Mouse (Mus musculus) embryonic facial prominence, embryonic 10.5 days (tissue): ENCODE data around the gene Phactr1. TPM values are rescaled to one million over a fixed set of nuclear protein-coding genes. Genes with fewer than 3 reads are reported as not detected.

Experiments
- DNase-seq: peaks from one replicate; pipeline ENCODE4 v3.0.0-alpha.2; 2017; ENCODE audit warnings: low spot score
- H3K27ac ChIP-seq: fragments of 300-500 bp; sonication (generic); replicated peaks from 2 replicates; pipeline ENCODE4 v1.5.1; 2016; ENCODE audit warnings: mild to moderate bottlenecking
- H3K27me3 ChIP-seq: fragments of 300-500 bp; sonication (generic); replicated peaks from 2 replicates; pipeline ENCODE4 v1.6.1; 2016; ENCODE audit warnings: low read depth, mild to moderate bottlenecking; ENCODE audit not compliant: poor library complexity, severe bottlenecking
- H3K36me3 ChIP-seq: fragments of 300-500 bp; sonication (generic); replicated peaks from 2 replicates; pipeline ENCODE4 v1.6.1; 2016; ENCODE audit warnings: mild to moderate bottlenecking, moderate library complexity
- H3K4me1 ChIP-seq: fragments of 300-500 bp; sonication (generic); 2 replicates; pipeline ENCODE4 v1.6.1; 2016
- H3K4me3 ChIP-seq: fragments of 300-500 bp; sonication (generic); 2 replicates; pipeline ENCODE4 v1.5.1; 2016; ENCODE audit warnings: mild to moderate bottlenecking, moderate library complexity
- H3K9me3 ChIP-seq: fragments of 300-500 bp; sonication (generic); 2 replicates; pipeline ENCODE4 v1.6.1; 2016; ENCODE audit warnings: mild to moderate bottlenecking
- WGBS: fragments of 180-500 bp; shearing (Covaris S2); methylation state at CpG from one replicate; pipeline ENCODE4 v1.1.7; 2016; 5-methylcytosine and 5-hydroxymethylcytosine counted together
- polyA plus RNA-seq: library from polyadenylated mRNA; unstranded; fragments of >200 nt; fragmentation: Nextera tagmentation; extraction: Ambion mirVana; gene quantifications from 2 replicates; pipeline ENCODE4 v1.2.1, GENCODE M21; 2016

Phactr1 gene
- polyA plus RNA-seq, 1 experiment from 2014 or later: 14.5 TPM

GRCm38 (mm10) chr13:43032451-43032850 lies 352.0 kb downstream of the Phactr1 start:
- H3K36me3 ChIP-seq: no peaks in the 10 kb centered on the region
- WGBS: 90% methylated on average over 3 of the region's 3 CpGs
- peaks cover 3% of the 10 kb centered on the region; the same call in 1 of the 2 replicates for H3K9me3 ChIP-seq
- no peak for DNase-seq
- no peak overlapping the region for H3K4me3 ChIP-seq
- H3K4me1 ChIP-seq: no peaks in the 10 kb centered on the region
- no peak overlapping the region for H3K27ac ChIP-seq
- H3K27me3 ChIP-seq: no peaks in the 10 kb centered on the region

GRCm38 (mm10) chr13:43036510-43036909 lies 356.1 kb downstream of the Phactr1 start:
- DNase-seq: no peak
- 82% methylated on average over 6 of the region's 6 CpGs for WGBS
- H3K9me3 ChIP-seq: peaks cover 3% of the 10 kb centered on the region; the same call in 1 of the 2 replicates
- H3K4me1 ChIP-seq: no peaks in the 10 kb centered on the region
- H3K36me3 ChIP-seq: no peaks in the 10 kb centered on the region
- no peaks in the 10 kb centered on the region for H3K27me3 ChIP-seq
- no peak overlapping the region for H3K4me3 ChIP-seq
- no peak overlapping the region for H3K27ac ChIP-seq

- no peaks in the 10 kb centered on the region for H3K9me3 ChIP-seq
- no peak for DNase-seq
- H3K27me3 ChIP-seq: no peaks in the 10 kb centered on the region
- H3K27ac ChIP-seq: no peak overlapping the region
- H3K36me3 ChIP-seq: no peaks in the 10 kb centered on the region
- H3K4me3 ChIP-seq: no peak overlapping the region
- WGBS: 67% methylated on average over 4 of the region's 4 CpGs
- no peaks in the 10 kb centered on the region for H3K4me1 ChIP-seq
These were observed 362.3 kb downstream of the Phactr1 start for GRCm38 (mm10) chr13:43042766-43043165.

- no peak overlapping the region for H3K4me3 ChIP-seq
These were observed 368.1 kb downstream of the Phactr1 start for GRCm38 (mm10) chr13:43048553-43048952.

GRCm38 (mm10) chr13:43053201-43053600 lies 372.8 kb downstream of the Phactr1 start:
- Histone ChIP-seq H3K27me3 (no peaks in the 10 kb centered on the region), H3K27ac (no peak overlapping the region), H3K4me3 (no peak overlapping the region), H3K4me1 (no peaks in the 10 kb centered on the region), H3K36me3 (no peaks in the 10 kb centered on the region), H3K9me3 (no peaks in the 10 kb centered on the region)
- 94% methylated on average over 1 of the region's 1 CpGs for WGBS
- DNase-seq: no peak

More at GRCm38 (mm10) chr13:43048553-43048952, 368.1 kb downstream of the Phactr1 start:
- Histone ChIP-seq H3K27me3 (no peaks in the 10 kb centered on the region), H3K36me3 (no peaks in the 10 kb centered on the region), H3K9me3 (no peaks in the 10 kb centered on the region), H3K4me1 (no peaks in the 10 kb centered on the region), H3K27ac (no peak overlapping the region)
- 78% methylated on average over 3 of the region's 3 CpGs for WGBS
- no peak for DNase-seq

- H3K4me1 ChIP-seq: no peaks in the 10 kb centered on the region
- 55% methylated on average over 6 of the region's 6 CpGs for WGBS
- no peak overlapping the region for H3K27ac ChIP-seq
- no peaks in the 10 kb centered on the region for H3K27me3 ChIP-seq
- H3K4me3 ChIP-seq: no peak overlapping the region
- H3K9me3 ChIP-seq: no peaks in the 10 kb centered on the region
- no peak for DNase-seq
- H3K36me3 ChIP-seq: no peaks in the 10 kb centered on the region
These were observed 374.7 kb downstream of the Phactr1 start for GRCm38 (mm10) chr13:43055136-43055535.

DNA sequence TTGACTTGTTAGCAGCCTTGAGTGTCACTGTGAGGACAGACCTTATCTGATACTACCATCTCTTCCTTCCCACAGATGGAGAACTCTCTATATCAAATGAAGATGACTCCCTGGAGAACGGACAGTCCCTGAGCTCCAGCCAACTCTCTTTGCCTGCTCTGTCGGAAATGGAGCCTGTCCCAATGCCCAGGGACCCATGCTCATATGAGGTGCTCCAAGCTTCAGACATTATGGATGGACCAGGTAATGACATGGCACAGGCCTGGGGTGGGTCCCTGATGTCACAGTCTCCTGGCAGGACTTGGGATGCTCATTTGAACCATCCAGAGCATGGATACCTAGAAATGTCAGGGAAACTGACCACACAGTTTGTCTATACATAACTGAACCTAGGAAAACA lies 376.7 kb downstream of the Phactr1 start:
- 85% methylated on average over 2 of the region's 2 CpGs for WGBS
- DNase-seq: no peak
- Histone ChIP-seq H3K9me3 (no peaks in the 10 kb centered on the region), H3K4me3 (no peak overlapping the region), H3K27ac (no peak overlapping the region), H3K4me1 (no peaks in the 10 kb centered on the region), H3K27me3 (no peaks in the 10 kb centered on the region), H3K36me3 (no peaks in the 10 kb centered on the region)

- no peak overlapping the region for H3K4me3 ChIP-seq
- no peaks in the 10 kb centered on the region for H3K27me3 ChIP-seq
- DNase-seq: no peak
- WGBS: 58% methylated on average over 4 of the region's 4 CpGs
- H3K4me1 ChIP-seq: no peaks in the 10 kb centered on the region
- no peaks in the 10 kb centered on the region for H3K9me3 ChIP-seq
- H3K36me3 ChIP-seq: no peaks in the 10 kb centered on the region
- H3K27ac ChIP-seq: no peak overlapping the region
These were observed 382.9 kb downstream of the Phactr1 start for GRCm38 (mm10) chr13:43063355-43063754.

DNA sequence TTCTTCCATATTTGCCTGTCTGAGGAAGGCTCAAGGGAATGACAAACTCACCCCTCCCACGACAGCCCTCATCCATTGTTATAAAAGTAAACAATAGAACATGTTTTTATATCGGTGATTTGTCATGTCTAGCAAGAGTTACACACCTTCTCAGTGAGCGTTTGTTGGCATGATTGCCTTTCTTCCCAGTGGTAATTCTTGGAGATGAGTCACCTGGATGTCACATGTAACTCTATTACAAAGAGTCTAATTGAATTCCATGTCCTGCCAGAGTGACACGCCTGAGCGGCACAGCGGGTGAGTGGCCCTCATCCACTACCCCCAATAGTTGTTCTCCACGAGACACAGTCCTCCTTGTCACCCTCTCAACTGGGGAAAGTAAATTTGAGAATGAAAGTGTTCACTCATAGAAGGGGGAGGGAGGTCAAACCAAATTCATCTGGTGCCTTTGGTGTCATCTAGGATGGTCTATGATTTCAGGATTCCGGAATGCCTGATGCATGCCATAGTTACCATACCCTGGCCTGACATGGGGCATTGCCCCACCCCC lies 388.4 kb downstream of the Phactr1 start:
- Histone ChIP-seq H3K4me1 (no peaks in the 10 kb centered on the region), H3K27ac (no peak overlapping the region), H3K4me3 (no peak overlapping the region), H3K9me3 (no peaks in the 10 kb centered on the region), H3K36me3 (no peaks in the 10 kb centered on the region), H3K27me3 (no peaks in the 10 kb centered on the region)
- DNase-seq: no peak
- 86% methylated on average over 8 of the region's 8 CpGs for WGBS

DNA sequence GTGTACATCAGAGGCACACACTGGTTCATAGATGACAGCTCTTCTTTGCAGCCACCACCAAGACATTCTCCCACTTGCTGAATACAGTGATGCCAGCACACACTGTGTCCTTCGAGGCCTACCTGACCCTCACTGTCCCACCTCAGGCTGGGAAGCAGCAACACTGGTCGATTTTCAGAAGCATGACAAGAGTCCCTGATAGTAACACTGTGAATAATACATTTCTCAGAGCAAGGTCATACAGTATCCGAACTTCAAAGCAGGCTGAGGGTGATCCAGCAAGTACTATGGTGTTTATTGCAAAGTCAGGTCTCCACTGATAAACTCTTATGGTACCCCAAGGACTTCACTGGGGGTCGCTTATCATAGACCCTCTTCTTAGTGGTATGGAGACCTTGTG lies 390.1 kb downstream of the Phactr1 start:
- no peaks in the 10 kb centered on the region for H3K9me3 ChIP-seq
- 81% methylated on average over 4 of the region's 4 CpGs for WGBS
- H3K4me1 ChIP-seq: peaks cover 2% of the 10 kb centered on the region
- no peaks in the 10 kb centered on the region for H3K36me3 ChIP-seq
- no peak overlapping the region for H3K4me3 ChIP-seq
- H3K27ac ChIP-seq: no peak overlapping the region
- DNase-seq: no peak
- H3K27me3 ChIP-seq: no peaks in the 10 kb centered on the region

DNA sequence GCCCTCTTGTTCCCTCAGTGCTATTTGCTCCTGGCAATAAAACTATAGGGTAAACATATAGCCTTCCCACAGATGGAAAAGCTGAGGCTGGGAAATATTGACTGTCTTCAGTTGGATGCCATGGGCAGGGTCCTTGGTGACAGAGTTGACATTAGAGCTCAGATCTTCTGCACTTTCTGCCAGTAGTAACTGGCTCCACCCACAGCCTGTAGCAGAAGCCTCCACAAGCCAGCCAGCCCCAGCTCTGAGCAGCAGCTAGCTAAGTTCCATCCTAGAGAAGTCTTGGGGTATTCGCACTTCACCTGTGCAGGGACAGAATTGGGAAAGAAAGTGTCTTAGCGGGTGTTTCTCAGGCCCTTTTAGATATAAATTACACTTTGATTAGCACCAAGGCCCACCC lies 390.5 kb downstream of the Phactr1 start:
- WGBS: 95% methylated on average over 2 of the region's 2 CpGs
- H3K27me3 ChIP-seq: no peaks in the 10 kb centered on the region
- no peak for DNase-seq
- no peaks in the 10 kb centered on the region for H3K36me3 ChIP-seq
- no peak overlapping the region for H3K27ac ChIP-seq
- H3K4me3 ChIP-seq: no peak overlapping the region
- H3K4me1 ChIP-seq: peaks cover 5% of the 10 kb centered on the region
- H3K9me3 ChIP-seq: no peaks in the 10 kb centered on the region

DNA sequence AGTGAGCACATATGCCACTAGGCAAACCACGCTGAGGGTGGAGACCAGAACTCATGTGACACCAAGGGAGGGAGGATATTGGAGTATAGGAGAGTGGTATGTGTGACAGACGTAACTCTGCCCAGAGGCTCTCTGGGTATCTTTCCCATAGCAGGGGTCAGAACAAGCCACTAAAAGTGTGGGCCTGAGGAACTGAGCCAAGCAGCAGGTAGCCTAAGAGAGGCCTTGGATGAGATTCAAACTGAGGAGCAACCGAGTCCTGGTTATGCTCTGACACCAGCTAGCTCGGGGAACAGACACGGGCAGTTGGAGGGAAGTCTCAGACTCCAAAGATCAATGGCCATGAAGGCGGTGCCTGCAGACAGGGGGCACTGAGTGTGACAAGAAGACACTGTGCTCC lies 395.0 kb downstream of the Phactr1 start:
- Histone ChIP-seq H3K4me1 (peaks cover 5% of the 10 kb centered on the region), H3K27ac (no peak overlapping the region)
- no peak for DNase-seq

GRCm38 (mm10) chr13:43077485-43077884 lies 397.1 kb downstream of the Phactr1 start:
- Histone ChIP-seq H3K4me3 (no peak overlapping the region), H3K27me3 (no peaks in the 10 kb centered on the region), H3K27ac (no peak overlapping the region), H3K36me3 (no peaks in the 10 kb centered on the region), H3K9me3 (no peaks in the 10 kb centered on the region), H3K4me1 (peaks cover 5% of the 10 kb centered on the region)
- 89% methylated on average over 9 of the region's 9 CpGs for WGBS
- no peak for DNase-seq

More for the DNA sequence above, 395.0 kb downstream of the Phactr1 start:
- Histone ChIP-seq H3K9me3 (no peaks in the 10 kb centered on the region), H3K36me3 (no peaks in the 10 kb centered on the region), H3K27me3 (no peaks in the 10 kb centered on the region), H3K4me3 (no peak overlapping the region)
- 80% methylated on average over 6 of the region's 6 CpGs for WGBS
